Mouse (Mus musculus): ENCODE data around the gene Armc2. TPM values are rescaled to one million over a fixed set of nuclear protein-coding genes. Genes with fewer than 3 reads are reported as not detected.

Gene Armc2
- 11.2 and 12.3 TPM in 2 replicates for polyA plus RNA-seq (2015; fragmentation: Nextera tagmentation; extraction: Ambion mirVana)

DNA sequence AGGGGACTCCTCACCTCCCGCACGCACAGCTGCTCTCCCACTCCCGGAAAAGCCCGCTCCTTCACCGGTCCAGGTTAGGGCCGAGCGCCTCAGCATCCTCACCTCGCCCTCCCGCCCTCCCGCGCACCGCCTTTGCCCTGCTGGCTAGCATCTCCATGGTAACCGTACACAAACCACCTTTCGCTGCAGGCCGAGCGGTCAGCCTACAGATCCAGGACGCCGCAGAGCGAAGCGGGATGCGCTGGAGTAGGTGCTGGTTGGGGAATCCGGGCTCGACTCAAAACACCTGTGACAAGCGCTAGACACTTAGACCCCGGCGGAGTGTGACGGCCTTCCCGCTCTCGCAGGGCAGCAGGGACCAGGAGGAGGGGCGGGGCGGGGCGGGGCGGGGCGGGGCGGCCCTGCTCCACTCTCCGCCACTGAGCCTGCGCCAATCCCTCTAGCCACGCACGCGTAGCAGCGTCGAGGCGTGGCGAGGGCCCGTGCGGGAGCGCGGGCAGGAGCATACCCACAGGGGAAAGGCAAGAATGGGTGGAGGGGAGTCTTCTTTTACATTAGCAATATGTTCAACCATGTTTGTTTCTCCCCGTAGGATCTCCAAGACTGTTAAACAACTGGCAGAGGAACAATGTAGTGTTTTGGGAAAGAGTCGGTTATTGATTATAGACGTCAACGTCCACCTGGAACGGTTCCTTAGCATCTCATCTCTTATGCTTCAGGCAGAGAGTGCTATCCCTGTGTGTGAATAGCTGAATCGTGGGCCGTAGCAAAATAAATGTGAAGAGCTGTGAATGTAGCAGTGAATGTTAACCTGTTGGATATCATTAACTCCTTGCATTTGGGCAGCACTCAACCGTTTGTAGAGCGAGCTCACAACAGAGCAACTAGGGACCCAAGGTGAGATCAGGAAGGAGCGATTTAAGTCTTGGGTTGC lies at the start of gene Armc2:
Gene Armc2, minus strand, starts transcription at position 427 of the 934 bp plus-strand sequence.

Other genes starting within 250 kb of the Armc2 start
- 10.0 and 12.2 TPM in 2 replicates for gene Cep57l1, start 208.6 kb downstream of the Armc2 start, polyA plus RNA-seq (2015; fragmentation: Nextera tagmentation; extraction: Ambion mirVana)
- gene Sesn1, start 208.5 kb downstream of the Armc2 start, polyA plus RNA-seq (2015; fragmentation: Nextera tagmentation; extraction: Ambion mirVana), result 33.2 and 34.4 TPM in 2 replicates